Mouse (Mus musculus) midbrain, embryonic 12.5 days (tissue): ENCODE measurements around the gene Hcfc2. TPM values are rescaled to one million over a fixed set of nuclear protein-coding genes. Genes with fewer than 3 reads are reported as not detected.
A peak's percentile ranks its signal among the peaks of the same experiment; 100 is the strongest.

Source experiments
- ATAC-seq: fragments of 200-750 bp; cut with Nextera tagmentation; 2 replicates; pipeline ENCODE4 v1.8.0; 2017; ENCODE audit warnings: low read depth, moderate TSS enrichment, moderate library complexity; ENCODE audit not compliant: low FRiP score
- H3K27ac ChIP-seq: fragments of 300-500 bp; sonication (generic); replicated peaks from 2 replicates; pipeline ENCODE4 v1.5.1; 2016; ENCODE audit warnings: mild to moderate bottlenecking
- H3K27me3 ChIP-seq: fragments of 300-500 bp; sonication (generic); 2 replicates; pipeline ENCODE4 v1.6.1; 2016; ENCODE audit warnings: mild to moderate bottlenecking
- H3K36me3 ChIP-seq: fragments of 300-500 bp; sonication (generic); 2 replicates; pipeline ENCODE4 v1.6.1; 2016
- H3K4me1 ChIP-seq: fragments of 300-500 bp; sonication (generic); 2 replicates; pipeline ENCODE4 v1.6.1; 2016
- H3K4me2 ChIP-seq: fragments of 300-500 bp; sonication (generic); replicated peaks from 2 replicates; pipeline ENCODE4 v1.6.1; 2016; ENCODE audit warnings: mild to moderate bottlenecking, moderate library complexity
- H3K4me3 ChIP-seq: fragments of 300-500 bp; sonication (generic); 2 replicates; pipeline ENCODE4 v1.5.1; 2016; ENCODE audit warnings: mild to moderate bottlenecking
- H3K9ac ChIP-seq: fragments of 300-500 bp; sonication (generic); replicated peaks from 2 replicates; pipeline ENCODE4 v1.6.1; 2016; ENCODE audit warnings: mild to moderate bottlenecking, moderate library complexity
- H3K9me3 ChIP-seq: fragments of 300-500 bp; sonication (generic); 2 replicates; pipeline ENCODE4 v1.6.1; 2016; ENCODE audit warnings: mild to moderate bottlenecking
- WGBS: fragments of 180-500 bp; shearing (Covaris S2); methylation state at CpG from one replicate; pipeline ENCODE4 v1.1.7; 2016; 5-methylcytosine and 5-hydroxymethylcytosine counted together
- polyA plus RNA-seq: library from polyadenylated mRNA; unstranded; fragments of >200 nt; fragmentation: Nextera tagmentation; extraction: Ambion mirVana; gene quantifications from 2 replicates; pipeline ENCODE4 v1.2.1, GENCODE M21; 2016

The Hcfc2 gene
- 43.3 and 46.5 TPM in 2 replicates for polyA plus RNA-seq

- Histone ChIP-seq H3K27ac (no peak within 1 kb of the TSS), H3K9ac (no peak within 1 kb of the TSS), H3K4me1 (peaks cover 14% of the 10 kb centered on the region), H3K4me2 (no peak within 1 kb of the TSS), H3K9me3 (no peaks in the 10 kb centered on the region), H3K4me3 (no peak within 1 kb of the TSS), H3K36me3 (no peaks in the 10 kb centered on the region), H3K27me3 (no peaks in the 10 kb centered on the region)
- 91% methylated on average over 5 of the region's 5 CpGs for WGBS
- ATAC-seq: no peak
Observed at GRCm38 (mm10) chr10:82695956-82696355, at the start of gene Hcfc2. Gene Hcfc2, plus strand, starts transcription at chr10:82696160.

GRCm38 (mm10) chr10:82647205-82647811 lies 48.7 kb upstream of the Hcfc2 start:
- H3K9ac ChIP-seq: no peak overlapping the region
- no peak overlapping the region for H3K4me3 ChIP-seq
- no peak overlapping the region for H3K4me2 ChIP-seq
- no peak for ATAC-seq
- no peak overlapping the region for H3K27ac ChIP-seq
- no peaks in the 10 kb centered on the region for H3K27me3 ChIP-seq
- WGBS: 93% methylated on average over 17 of the region's 17 CpGs
- no peaks in the 10 kb centered on the region for H3K4me1 ChIP-seq
- peaks cover 75% of the 10 kb centered on the region for H3K36me3 ChIP-seq
- no peaks in the 10 kb centered on the region for H3K9me3 ChIP-seq

- Histone ChIP-seq H3K9me3 (no peaks in the 10 kb centered on the region), H3K9ac (no peak overlapping the region), H3K27ac (no peak overlapping the region), H3K27me3 (no peaks in the 10 kb centered on the region), H3K4me1 (no peaks in the 10 kb centered on the region), H3K36me3 (peaks cover 41% of the 10 kb centered on the region), H3K4me2 (no peak overlapping the region), H3K4me3 (no peak overlapping the region)
- ATAC-seq: no peak
- 96% methylated on average over 5 of the region's 5 CpGs for WGBS
Observed at GRCm38 (mm10) chr10:82651221-82651620, 44.7 kb upstream of the Hcfc2 start.

- no peak for ATAC-seq
- H3K27ac ChIP-seq: no peak overlapping the region
- no peaks in the 10 kb centered on the region for H3K4me1 ChIP-seq
- peaks cover 29% of the 10 kb centered on the region for H3K36me3 ChIP-seq
- H3K9me3 ChIP-seq: no peaks in the 10 kb centered on the region
- H3K9ac ChIP-seq: no peak overlapping the region
- H3K4me2 ChIP-seq: no peak overlapping the region
- H3K27me3 ChIP-seq: no peaks in the 10 kb centered on the region
- WGBS: 70% methylated on average over 5 of the region's 5 CpGs
- H3K4me3 ChIP-seq: no peak overlapping the region
Observed at GRCm38 (mm10) chr10:82652625-82653024, 43.3 kb upstream of the Hcfc2 start.

- H3K27me3 ChIP-seq: no peaks in the 10 kb centered on the region
- WGBS: 92% methylated on average over 3 of the region's 3 CpGs
Observed at GRCm38 (mm10) chr10:82654581-82654980, 41.4 kb upstream of the Hcfc2 start.

GRCm38 (mm10) chr10:82661820-82662219 lies 34.1 kb upstream of the Hcfc2 start:
- no peak overlapping the region for H3K9ac ChIP-seq
- H3K9me3 ChIP-seq: no peaks in the 10 kb centered on the region
- no peak overlapping the region for H3K4me3 ChIP-seq
- H3K4me2 ChIP-seq: no peak overlapping the region
- no peak overlapping the region for H3K27ac ChIP-seq
- 88% methylated on average over 8 of the region's 8 CpGs for WGBS
- no peak for ATAC-seq
- no peaks in the 10 kb centered on the region for H3K27me3 ChIP-seq
- H3K4me1 ChIP-seq: peaks cover 3% of the 10 kb centered on the region
- no peaks in the 10 kb centered on the region for H3K36me3 ChIP-seq

More at GRCm38 (mm10) chr10:82654581-82654980, 41.4 kb upstream of the Hcfc2 start:
- Histone ChIP-seq H3K27ac (no peak overlapping the region), H3K4me3 (no peak overlapping the region), H3K4me2 (no peak overlapping the region), H3K36me3 (peaks cover 23% of the 10 kb centered on the region), H3K9me3 (no peaks in the 10 kb centered on the region), H3K4me1 (no peaks in the 10 kb centered on the region), H3K9ac (no peak overlapping the region)
- no peak for ATAC-seq

GRCm38 (mm10) chr10:82662267-82662990 lies 33.5 kb upstream of the Hcfc2 start:
- H3K9me3 ChIP-seq: no peaks in the 10 kb centered on the region
- no peak overlapping the region for H3K4me3 ChIP-seq
- no peak for ATAC-seq
- H3K27ac ChIP-seq: no peak overlapping the region
- no peak overlapping the region for H3K9ac ChIP-seq
- peaks cover 3% of the 10 kb centered on the region for H3K4me1 ChIP-seq
- 86% methylated on average over 14 of the region's 14 CpGs for WGBS
- no peak overlapping the region for H3K4me2 ChIP-seq
- no peaks in the 10 kb centered on the region for H3K27me3 ChIP-seq
- H3K36me3 ChIP-seq: no peaks in the 10 kb centered on the region

GRCm38 (mm10) chr10:82663289-82663688 lies 32.7 kb upstream of the Hcfc2 start:
- Histone ChIP-seq H3K4me1 (peaks cover 3% of the 10 kb centered on the region), H3K36me3 (no peaks in the 10 kb centered on the region), H3K4me2 (no peak overlapping the region), H3K9ac (no peak overlapping the region), H3K27ac (no peak overlapping the region), H3K9me3 (no peaks in the 10 kb centered on the region), H3K27me3 (no peaks in the 10 kb centered on the region), H3K4me3 (no peak overlapping the region)
- WGBS: 78% methylated on average over 2 of the region's 2 CpGs
- no peak for ATAC-seq

- Histone ChIP-seq H3K4me2 (no peak overlapping the region), H3K4me1 (peaks cover 3% of the 10 kb centered on the region), H3K27me3 (no peaks in the 10 kb centered on the region), H3K36me3 (no peaks in the 10 kb centered on the region), H3K27ac (no peak overlapping the region), H3K9ac (no peak overlapping the region), H3K4me3 (no peak overlapping the region), H3K9me3 (no peaks in the 10 kb centered on the region)
- 62% methylated on average over 3 of the region's 3 CpGs for WGBS
- ATAC-seq: no peak
Observed at GRCm38 (mm10) chr10:82665951-82666350, 30.0 kb upstream of the Hcfc2 start.

- Histone ChIP-seq H3K4me3 (no peak overlapping the region; the same call in 1 of the 2 replicates), H3K4me2 (peak overlapping the region; percentile 42), H3K27ac (no peak overlapping the region), H3K36me3 (no peaks in the 10 kb centered on the region), H3K9ac (peak overlapping the region; percentile 31; the same call in 1 of the 2 replicates), H3K9me3 (no peaks in the 10 kb centered on the region), H3K4me1 (peaks cover 3% of the 10 kb centered on the region), H3K27me3 (no peaks in the 10 kb centered on the region)
- 25% methylated on average over 22 of the region's 22 CpGs for WGBS
- ATAC-seq: peak; percentile 91
Observed at GRCm38 (mm10) chr10:82666436-82667234, 29.3 kb upstream of the Hcfc2 start.

- ATAC-seq: no peak
- Histone ChIP-seq H3K4me2 (no peak overlapping the region), H3K4me3 (no peak overlapping the region), H3K9ac (no peak overlapping the region), H3K36me3 (no peaks in the 10 kb centered on the region), H3K4me1 (peaks cover 3% of the 10 kb centered on the region), H3K27ac (no peak overlapping the region), H3K9me3 (no peaks in the 10 kb centered on the region), H3K27me3 (no peaks in the 10 kb centered on the region)
- WGBS: 73% methylated on average over 6 of the region's 6 CpGs
Observed at GRCm38 (mm10) chr10:82670205-82670604, 25.8 kb upstream of the Hcfc2 start.

- no peak overlapping the region for H3K4me3 ChIP-seq
- no peak overlapping the region for H3K27ac ChIP-seq
- no peaks in the 10 kb centered on the region for H3K9me3 ChIP-seq
- H3K9ac ChIP-seq: no peak overlapping the region
- no peaks in the 10 kb centered on the region for H3K36me3 ChIP-seq
- no peaks in the 10 kb centered on the region for H3K27me3 ChIP-seq
- no peak for ATAC-seq
- 87% methylated on average over 6 of the region's 6 CpGs for WGBS
- H3K4me2 ChIP-seq: no peak overlapping the region
- no peaks in the 10 kb centered on the region for H3K4me1 ChIP-seq
Observed at GRCm38 (mm10) chr10:82676949-82677348, 19.0 kb upstream of the Hcfc2 start.
